Mouse (Mus musculus): ENCODE measurements around the gene Nisch. TPM values are rescaled to one million over a fixed set of nuclear protein-coding genes. Genes with fewer than 3 reads are reported as not detected.

Gene Nisch
- polyA plus RNA-seq, 1 experiment: 323 TPM

- DNase-seq (ENCODE audit: low read depth): no peak
Measured at GRCm38 (mm10) chr14:31161638-31162037, 55.1 kb downstream of the Nisch start.

DNA sequence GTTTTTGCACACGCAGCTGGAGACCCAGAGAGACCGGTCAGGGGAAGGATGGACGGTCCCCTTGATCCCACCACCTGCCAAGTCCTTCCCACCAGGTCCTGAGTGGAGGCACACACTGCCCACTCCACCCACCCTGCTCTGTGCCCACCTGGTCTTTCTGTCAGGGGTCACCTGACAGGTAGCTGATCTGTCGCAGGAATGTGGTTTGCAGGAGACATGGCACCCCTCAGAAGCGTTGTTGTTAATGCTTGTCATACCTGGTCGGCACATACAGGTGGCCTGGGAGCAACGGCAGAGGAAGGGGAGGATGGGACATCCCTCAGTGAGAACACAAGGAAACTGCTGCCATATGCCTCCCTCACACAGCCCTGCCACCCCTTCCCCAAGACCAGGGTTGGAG is 55.6 kb downstream of the Nisch start:
- no peak for DNase-seq (ENCODE audit: low read depth)

- DNase-seq (ENCODE audit: low read depth): no peak
Measured at GRCm38 (mm10) chr14:31160196-31161150, 56.3 kb downstream of the Nisch start.

DNA sequence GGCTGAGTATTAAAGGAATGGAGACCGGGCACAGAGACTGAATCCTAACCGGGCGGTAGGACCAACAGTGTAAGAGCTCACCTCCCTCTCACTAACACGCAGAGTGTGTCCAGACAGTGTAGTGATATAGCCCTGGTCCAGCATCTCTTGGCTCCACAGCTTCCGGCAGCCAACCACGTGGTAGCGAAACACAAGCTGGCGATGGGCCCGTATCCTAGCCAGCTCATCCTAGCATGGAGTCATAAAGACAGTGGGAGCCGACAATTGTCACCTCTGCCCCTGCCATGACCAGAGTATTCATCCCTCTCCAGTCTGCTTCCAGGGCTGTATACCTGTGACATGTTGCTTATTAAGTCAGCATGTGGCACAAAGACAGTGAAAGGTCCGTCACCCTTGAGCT is 71.1 kb downstream of the Nisch start:
- DNase-seq (ENCODE audit: low read depth): no peak

- no peak for DNase-seq (ENCODE audit: low read depth)
Measured at GRCm38 (mm10) chr14:31141011-31141410, 75.7 kb downstream of the Nisch start.

DNA sequence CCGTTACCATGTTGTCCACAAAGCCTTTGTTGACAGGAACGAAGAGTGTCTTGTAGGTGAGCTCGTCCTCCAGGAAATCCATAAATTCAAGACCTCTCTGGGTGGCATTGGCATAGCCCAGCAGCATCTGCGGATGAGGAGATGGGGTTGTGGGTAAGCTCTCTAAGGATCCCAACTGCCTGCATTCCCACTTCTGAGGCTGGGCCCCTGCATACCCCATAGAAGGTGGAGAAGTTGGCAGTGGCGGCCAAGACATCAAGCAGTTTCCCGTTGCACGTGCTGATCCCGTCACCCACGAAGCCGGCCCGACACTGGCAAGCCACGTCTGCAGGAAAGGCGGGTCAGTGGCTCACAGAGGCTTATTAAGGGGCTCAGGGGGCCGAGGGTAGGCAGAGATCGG is 76.6 kb downstream of the Nisch start:
- DNase-seq (ENCODE audit: low read depth): no peak

DNA sequence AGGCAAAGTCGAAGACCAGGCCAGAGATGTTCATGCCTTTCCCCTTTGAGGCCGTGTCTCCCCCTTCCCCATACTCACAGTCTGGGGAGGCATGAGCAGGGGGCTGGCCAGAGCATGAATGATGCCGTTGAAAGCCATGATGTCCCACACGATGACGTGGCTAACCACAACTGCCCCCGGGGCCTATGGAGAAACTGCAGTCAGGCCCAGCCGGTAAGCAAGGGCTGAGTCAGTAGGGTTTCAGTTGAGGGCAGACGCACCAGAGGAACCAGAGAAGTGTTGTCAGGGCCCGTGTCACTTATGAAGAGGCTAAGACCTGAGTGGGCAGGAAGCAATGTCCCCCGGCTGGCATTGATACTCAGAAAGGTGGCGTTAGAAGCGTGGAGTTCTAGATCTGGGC is 77.1 kb downstream of the Nisch start:
- DNase-seq (ENCODE audit: low read depth): no peak

GRCm38 (mm10) chr14:31138897-31139429 is 77.8 kb downstream of the Nisch start:
- DNase-seq (ENCODE audit: low read depth): no peak

GRCm38 (mm10) chr14:31138219-31138896 is 78.4 kb downstream of the Nisch start:
- no peak for DNase-seq (ENCODE audit: low read depth)

GRCm38 (mm10) chr14:31137791-31138190 is 79.0 kb downstream of the Nisch start:
- DNase-seq (ENCODE audit: low read depth): no peak

GRCm38 (mm10) chr14:31137281-31137595 is 79.5 kb downstream of the Nisch start:
- DNase-seq (ENCODE audit: low read depth): no peak

DNA sequence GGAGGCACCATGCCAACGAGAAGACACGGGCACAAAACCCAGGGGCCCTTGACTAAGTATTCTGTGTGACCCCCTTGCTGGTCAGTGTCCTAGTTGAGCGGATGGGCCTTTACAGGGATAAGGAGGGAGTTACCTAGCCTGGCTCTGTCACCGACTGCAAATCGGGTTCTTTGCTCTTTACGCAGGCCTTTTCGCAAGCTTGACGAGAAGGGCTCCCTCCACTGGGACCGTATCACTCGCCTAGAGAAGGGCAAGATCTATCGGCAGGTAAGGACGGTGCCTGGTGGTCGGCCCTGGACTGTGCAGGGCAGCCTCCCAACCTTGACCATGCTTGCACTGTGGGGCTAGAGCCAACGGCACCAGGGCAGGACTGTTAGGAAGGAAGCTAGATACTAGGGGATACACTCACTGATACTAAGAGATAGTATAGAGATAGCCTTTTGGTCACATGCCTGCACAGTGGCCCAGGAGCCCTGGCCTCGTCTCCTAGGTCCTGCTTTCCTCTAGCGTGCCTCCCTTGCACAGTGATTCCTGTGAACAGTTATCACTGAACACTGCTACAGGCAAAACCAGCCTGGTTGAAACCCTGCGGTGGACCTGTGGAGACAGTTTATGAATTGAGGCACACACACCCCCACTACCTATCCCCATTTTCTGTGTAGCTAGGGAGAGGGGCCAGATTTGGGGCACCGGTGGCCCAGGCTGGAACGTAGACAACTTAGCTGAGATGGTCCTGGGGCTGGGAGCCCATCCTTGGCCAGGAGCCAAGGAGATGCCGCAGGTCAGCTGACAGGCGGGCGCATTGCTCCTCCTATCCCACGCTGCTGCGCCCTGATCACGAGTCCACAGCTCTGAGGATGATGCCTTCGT is 80.1 kb downstream of the Nisch start:
- no peak for DNase-seq (ENCODE audit: low read depth)

GRCm38 (mm10) chr14:31135495-31136410 is 81.0 kb downstream of the Nisch start:
- no peak for DNase-seq (ENCODE audit: low read depth)

- no peak for DNase-seq (ENCODE audit: low read depth)
Measured at GRCm38 (mm10) chr14:31134015-31135000, 82.4 kb downstream of the Nisch start.

GRCm38 (mm10) chr14:31133023-31133665 is 83.6 kb downstream of the Nisch start:
- no peak for DNase-seq (ENCODE audit: low read depth)

GRCm38 (mm10) chr14:31132491-31132975 is 84.2 kb downstream of the Nisch start:
- no peak for DNase-seq (ENCODE audit: low read depth)

DNA sequence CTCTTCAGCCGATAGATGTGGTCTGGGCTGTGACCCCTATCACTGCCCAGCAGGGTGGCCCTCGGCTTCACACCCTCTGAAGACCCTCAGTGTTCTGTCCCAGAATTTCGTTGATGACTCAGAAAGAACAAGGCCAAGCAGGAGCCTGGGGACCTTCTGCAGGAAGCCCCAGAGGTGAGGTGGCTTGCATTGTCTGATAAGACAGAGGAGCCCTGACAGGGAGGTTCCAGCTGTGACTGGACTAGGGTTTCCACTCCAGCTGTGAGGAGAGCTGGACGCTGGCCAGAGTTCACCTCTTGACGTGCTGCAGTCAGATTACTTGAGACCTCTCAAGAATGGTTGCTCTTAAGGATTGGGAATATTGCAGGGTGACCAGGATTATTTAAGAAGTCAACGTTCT is 84.7 kb downstream of the Nisch start:
- DNase-seq (ENCODE audit: low read depth): no peak

GRCm38 (mm10) chr14:31131272-31131821 is 85.4 kb downstream of the Nisch start:
- no peak for DNase-seq (ENCODE audit: low read depth)

Measured in gonadal fat pad, adult 2 months (tissue).